Mouse (Mus musculus) testis, adult 2 months (tissue): Measurements from ENCODE around the gene Wdr25.

Source experiments
- CTCF ChIP-seq: fragments of 200-500 bp; IDR thresholded peaks from 2 replicates; pipeline ENCODE4 v1.5.1; 2012; ENCODE audit warnings: low read depth, mild to moderate bottlenecking, inconsistent platforms, low read length, moderate library complexity; ENCODE audit not compliant: control insufficient read depth, insufficient read depth, insufficient replicate concordance
- POLR2A ChIP-seq: fragments of 200-500 bp; IDR thresholded peaks from 2 replicates; pipeline ENCODE4 v1.6.1; 2012; ENCODE audit warnings: low read depth, mild to moderate bottlenecking, inconsistent platforms, low read length, moderate library complexity; ENCODE audit not compliant: control insufficient read depth

DNA sequence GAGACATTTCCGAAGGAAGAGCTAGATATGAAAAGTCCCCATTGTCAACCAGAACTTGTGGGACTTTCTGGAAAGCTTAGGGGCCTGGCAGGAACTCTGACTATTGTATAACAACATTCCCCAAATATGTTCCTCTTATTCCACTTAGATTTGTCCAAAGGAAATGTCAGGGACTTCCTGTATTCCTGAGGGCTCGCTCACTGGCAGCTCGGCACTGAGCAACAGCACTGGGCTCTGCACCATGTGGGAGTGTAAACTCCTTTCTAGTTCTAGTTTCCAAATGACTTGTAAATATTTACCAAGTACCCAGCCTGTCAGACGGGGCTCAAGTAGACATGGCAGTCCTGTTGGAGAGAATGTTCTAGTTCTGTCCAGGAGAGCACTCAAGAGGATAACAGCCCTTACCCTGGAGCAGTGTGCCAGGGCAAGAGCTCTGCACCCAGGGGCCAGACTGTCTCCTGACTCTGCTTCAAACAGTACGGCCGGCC, 28.4 kb upstream of the Wdr25 start:
- TF ChIP-seq CTCF (no peak), POLR2A (no peak)
